Mouse (Mus musculus) hindbrain, embryonic 16.5 days (tissue): ENCODE results near the gene Fam133b. TPM values are rescaled to one million over a fixed set of nuclear protein-coding genes. Genes with fewer than 3 reads are reported as not detected.

Experiments used
- ATAC-seq: fragments of 200-750 bp; cut with Nextera tagmentation; 2 replicates; pipeline ENCODE4 v1.8.0; 2017; ENCODE audit warnings: moderate TSS enrichment, moderate library complexity
- H3K27ac ChIP-seq: fragments of 300-500 bp; sonication (generic); 2 replicates; pipeline ENCODE4 v1.5.1; 2014; ENCODE audit warnings: low read depth, mild to moderate bottlenecking, control low read depth, low read length, moderate library complexity
- H3K27me3 ChIP-seq: fragments of 300-500 bp; sonication (generic); replicated peaks from 2 replicates; pipeline ENCODE4 v1.6.1; 2014; ENCODE audit warnings: low read length; ENCODE audit not compliant: control insufficient read depth, insufficient read depth
- H3K36me3 ChIP-seq: fragments of 300-500 bp; sonication (generic); 2 replicates; pipeline ENCODE4 v1.6.1; 2014; ENCODE audit warnings: mild to moderate bottlenecking, low read length, moderate library complexity, mixed read lengths; ENCODE audit not compliant: control insufficient read depth, insufficient read depth
- H3K4me1 ChIP-seq: fragments of 300-500 bp; sonication (generic); 2 replicates; pipeline ENCODE4 v1.6.1; 2014; ENCODE audit warnings: low read depth, low read length; ENCODE audit not compliant: control insufficient read depth, insufficient read depth
- H3K4me2 ChIP-seq: fragments of 300-500 bp; sonication (generic); 2 replicates; pipeline ENCODE4 v1.6.1; 2014; ENCODE audit warnings: mild to moderate bottlenecking, low read length, control low read depth, moderate library complexity
- H3K4me3 ChIP-seq: fragments of 300-500 bp; sonication (generic); 2 replicates; pipeline ENCODE4 v1.5.1; 2014; ENCODE audit warnings: mild to moderate bottlenecking, low read length, control low read depth, moderate library complexity
- H3K9ac ChIP-seq: fragments of 300-500 bp; sonication (generic); 2 replicates; pipeline ENCODE4 v1.6.1; 2014; ENCODE audit warnings: low read depth, mild to moderate bottlenecking, control low read depth, low read length, moderate library complexity
- H3K9me3 ChIP-seq: fragments of 300-500 bp; sonication (generic); 2 replicates; pipeline ENCODE4 v1.6.1; 2014; ENCODE audit warnings: mild to moderate bottlenecking, low read length, moderate library complexity; ENCODE audit not compliant: control insufficient read depth
- WGBS: fragments of 180-500 bp; shearing (Covaris S2); extraction: QIAGEN DNeasy Blood & Tissue Kit; methylation state at CpG from one replicate; pipeline ENCODE4 v1.1.7; 2014; 5-methylcytosine and 5-hydroxymethylcytosine counted together
- polyA plus RNA-seq: library from polyadenylated mRNA; unstranded; fragments of >200 nt; fragmentation: Nextera tagmentation; extraction: Ambion mirVana; gene quantifications from 2 replicates; pipeline ENCODE4 v1.2.1, GENCODE M21; 2015

Fam133b gene
- polyA plus RNA-seq, 1 experiment from 2014 or later = 17.9 TPM

DNA sequence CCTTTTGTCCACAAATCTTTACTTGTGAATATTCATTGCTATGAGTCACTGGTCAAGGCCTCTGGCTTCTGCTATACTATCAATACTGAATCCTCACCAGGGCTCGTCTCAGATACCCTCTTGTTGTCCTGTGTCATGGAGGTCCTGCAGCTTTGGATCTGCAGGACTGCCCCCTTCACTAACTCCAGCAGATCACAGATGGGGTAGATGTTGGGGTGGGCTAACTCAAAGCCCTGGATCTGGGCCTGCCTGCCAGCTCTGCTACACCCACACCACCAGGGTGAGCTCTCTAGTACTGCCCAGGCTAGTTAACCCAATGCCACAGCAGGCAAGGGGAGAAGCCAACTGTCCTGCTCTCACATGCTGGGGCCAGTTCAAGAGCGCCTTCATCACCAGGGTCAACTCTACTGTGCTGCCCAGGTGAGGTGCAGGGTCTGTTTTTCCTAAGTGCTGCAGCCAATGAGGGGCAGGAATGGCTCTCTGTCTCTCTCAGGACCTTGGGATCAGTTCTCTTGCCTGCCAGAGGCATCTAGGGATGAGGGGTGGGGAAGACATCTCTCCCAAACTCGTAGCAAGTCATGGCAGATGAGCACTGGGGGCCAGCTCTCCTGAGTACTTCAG, 6.9 kb upstream of the Fam133b start:
- ATAC-seq = no peak
- Histone ChIP-seq H3K4me1 (no peaks in the 10 kb centered on the region), H3K9ac (no peak overlapping the region), H3K27me3 (no peaks in the 10 kb centered on the region), H3K4me2 (no peak overlapping the region), H3K27ac (no peak overlapping the region), H3K4me3 (no peak overlapping the region), H3K9me3 (no peaks in the 10 kb centered on the region), H3K36me3 (no peaks in the 10 kb centered on the region)
- 64% methylated on average over 3 of the region's 3 CpGs for WGBS

DNA sequence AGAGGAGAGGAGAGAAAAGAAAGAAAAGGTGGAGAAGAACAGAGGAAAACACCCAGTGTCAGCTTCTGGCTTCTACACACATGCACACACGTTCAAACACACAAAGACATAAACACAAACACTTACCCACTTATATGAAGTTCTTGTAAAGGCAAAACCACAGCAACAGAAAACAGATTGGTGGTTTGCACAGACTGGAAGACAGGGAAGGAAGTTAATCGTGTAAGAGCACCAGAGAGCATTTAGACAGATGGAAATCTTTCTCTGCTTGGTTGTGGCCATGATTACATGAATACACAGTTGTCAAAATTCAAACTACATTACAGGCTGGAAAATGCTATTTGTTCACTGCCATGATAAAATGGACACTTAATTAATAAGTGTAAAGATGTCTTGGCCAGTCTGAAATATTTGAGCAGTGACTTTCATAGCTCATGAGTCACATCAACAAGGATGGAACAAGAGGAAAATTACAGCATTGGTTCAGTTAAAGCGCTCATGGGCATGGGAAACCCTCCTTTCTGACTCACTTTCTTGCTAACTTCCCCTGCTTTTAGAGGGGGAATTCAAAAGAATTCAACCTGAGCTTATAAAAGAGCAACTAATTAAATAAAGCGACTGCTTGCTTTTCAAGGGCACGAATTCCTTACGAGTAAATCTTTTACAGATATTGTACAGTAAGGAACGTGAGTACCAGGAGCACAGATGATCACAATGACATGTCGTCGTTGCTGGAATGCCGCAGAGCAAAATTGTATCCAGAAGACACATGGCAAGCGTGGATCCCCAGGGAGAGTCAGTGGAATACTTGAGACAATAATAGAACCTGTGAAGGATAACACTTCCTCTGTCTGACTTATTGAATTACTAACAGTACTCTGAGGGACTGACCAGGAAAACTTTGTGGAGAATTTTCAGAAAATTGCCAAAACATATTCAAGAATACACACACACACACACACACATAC, 4.8 kb upstream of the Fam133b start:
- no peaks in the 10 kb centered on the region for H3K27me3 ChIP-seq
- WGBS = 69% methylated on average over 11 of the region's 11 CpGs
- no peak overlapping the region for H3K9ac ChIP-seq
- no peak overlapping the region for H3K4me2 ChIP-seq
- H3K4me3 ChIP-seq = no peak overlapping the region
- no peaks in the 10 kb centered on the region for H3K36me3 ChIP-seq
- H3K27ac ChIP-seq = no peak overlapping the region
- no peaks in the 10 kb centered on the region for H3K4me1 ChIP-seq
- ATAC-seq = no peak
- H3K9me3 ChIP-seq = no peaks in the 10 kb centered on the region

DNA sequence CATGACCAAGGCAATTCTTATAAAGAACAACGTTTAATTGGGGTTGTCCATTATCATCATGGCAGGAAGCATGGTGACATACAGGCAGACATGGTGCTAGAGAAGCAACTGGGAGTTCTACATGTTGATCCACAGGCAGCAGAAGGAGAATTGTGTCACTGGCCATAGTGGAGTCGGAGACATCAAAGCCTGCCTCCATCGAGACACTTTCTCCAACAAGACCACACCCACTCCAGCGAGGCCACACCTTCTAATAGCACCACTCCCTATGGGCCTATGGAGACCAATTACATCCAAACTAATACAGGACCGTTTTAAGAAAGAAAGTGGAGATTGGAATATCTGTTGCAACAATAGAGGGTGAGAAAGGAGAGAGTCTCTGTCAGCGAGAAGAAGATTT, 1.8 kb upstream of the Fam133b start:
- WGBS = 85% methylated on average over 6 of the region's 6 CpGs
- no peak for ATAC-seq
- no peaks in the 10 kb centered on the region for H3K9me3 ChIP-seq
- no peak overlapping the region for H3K4me3 ChIP-seq
- H3K9ac ChIP-seq = no peak overlapping the region
- H3K27me3 ChIP-seq = no peaks in the 10 kb centered on the region
- peaks cover 14% of the 10 kb centered on the region for H3K4me1 ChIP-seq
- no peaks in the 10 kb centered on the region for H3K36me3 ChIP-seq
- H3K27ac ChIP-seq = no peak overlapping the region
- no peak overlapping the region for H3K4me2 ChIP-seq

DNA sequence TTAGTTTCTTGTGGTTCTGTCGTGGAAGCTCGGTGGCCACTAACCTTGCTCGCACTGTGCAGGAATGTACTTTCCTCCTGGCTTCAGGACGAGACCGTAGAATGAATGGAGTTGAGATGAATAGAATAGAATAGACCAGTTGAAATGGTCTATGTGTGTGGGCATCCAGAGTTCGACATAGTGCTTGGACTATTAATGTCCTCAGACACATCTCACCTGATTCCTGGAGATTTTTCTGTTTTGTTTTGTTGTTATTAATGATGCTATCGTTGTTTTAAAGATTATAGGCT, 792 bp downstream of the Fam133b start:
- WGBS = 6% methylated on average over 7 of the region's 7 CpGs
- Histone ChIP-seq H3K4me1 (peaks cover 14% of the 10 kb centered on the region), H3K27ac (no peak overlapping the region; the same call in 1 of the 2 replicates), H3K9ac (peak overlapping the region; percentile 82), H3K36me3 (no peaks in the 10 kb centered on the region), H3K27me3 (no peaks in the 10 kb centered on the region), H3K4me2 (peak overlapping the region; percentile 81), H3K4me3 (peak overlapping the region; percentile 97), H3K9me3 (no peaks in the 10 kb centered on the region)
- ATAC-seq = peak; percentile 22; the same call in 1 of the 2 replicates

DNA sequence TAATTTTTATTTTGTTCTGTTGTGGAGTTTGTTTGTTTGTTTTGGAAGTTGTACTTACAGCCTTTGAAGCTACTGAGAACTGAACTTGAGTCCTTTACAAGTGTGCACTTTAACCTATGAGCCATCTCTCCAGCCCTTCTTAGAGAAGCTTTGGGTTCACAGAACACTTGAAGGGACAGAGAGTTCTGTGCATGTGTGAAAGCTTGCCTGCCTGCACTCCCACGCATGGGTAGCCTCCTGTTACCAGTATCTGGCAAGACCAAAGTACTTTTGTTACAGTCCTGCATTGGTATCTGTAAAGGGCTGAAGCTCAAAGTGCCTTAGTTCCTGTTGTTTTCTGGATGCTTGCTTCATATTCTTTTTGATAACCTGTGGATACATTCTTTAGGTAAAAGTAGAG, 2.6 kb downstream of the Fam133b start:
- no peak overlapping the region for H3K4me2 ChIP-seq
- no peaks in the 10 kb centered on the region for H3K36me3 ChIP-seq
- no peak overlapping the region for H3K27ac ChIP-seq
- H3K9ac ChIP-seq = no peak overlapping the region
- no peaks in the 10 kb centered on the region for H3K27me3 ChIP-seq
- WGBS = 86% methylated on average over 1 of the region's 1 CpGs
- peaks cover 14% of the 10 kb centered on the region for H3K4me1 ChIP-seq
- no peaks in the 10 kb centered on the region for H3K9me3 ChIP-seq
- no peak for ATAC-seq
- no peak overlapping the region for H3K4me3 ChIP-seq

DNA sequence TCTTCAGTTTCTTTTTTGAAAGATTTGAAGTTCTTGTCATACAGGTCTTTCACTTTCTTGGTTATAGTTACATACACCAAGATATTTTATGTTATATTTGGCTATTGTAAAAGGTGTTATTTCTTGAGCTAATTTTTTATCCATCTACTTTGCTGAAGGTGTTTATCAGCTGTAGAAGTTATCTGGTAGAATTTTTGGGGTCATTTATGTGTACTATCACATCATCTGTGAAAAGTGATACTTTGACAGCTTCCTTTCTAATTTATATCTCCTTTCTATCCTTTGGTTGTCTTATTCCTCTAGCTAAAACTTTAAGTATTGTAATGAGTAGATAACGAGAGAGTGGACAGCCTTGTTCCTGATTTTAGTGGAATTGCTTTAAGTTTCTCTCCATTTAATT, 7.8 kb downstream of the Fam133b start:
- Histone ChIP-seq H3K27ac (no peak overlapping the region), H3K9me3 (no peaks in the 10 kb centered on the region), H3K4me3 (no peak overlapping the region), H3K27me3 (no peaks in the 10 kb centered on the region), H3K4me2 (no peak overlapping the region), H3K9ac (no peak overlapping the region), H3K36me3 (peaks cover 8% of the 10 kb centered on the region; the same call in 1 of the 2 replicates), H3K4me1 (no peaks in the 10 kb centered on the region)
- ATAC-seq = no peak
- 97% methylated on average over 1 of the region's 1 CpGs for WGBS

DNA sequence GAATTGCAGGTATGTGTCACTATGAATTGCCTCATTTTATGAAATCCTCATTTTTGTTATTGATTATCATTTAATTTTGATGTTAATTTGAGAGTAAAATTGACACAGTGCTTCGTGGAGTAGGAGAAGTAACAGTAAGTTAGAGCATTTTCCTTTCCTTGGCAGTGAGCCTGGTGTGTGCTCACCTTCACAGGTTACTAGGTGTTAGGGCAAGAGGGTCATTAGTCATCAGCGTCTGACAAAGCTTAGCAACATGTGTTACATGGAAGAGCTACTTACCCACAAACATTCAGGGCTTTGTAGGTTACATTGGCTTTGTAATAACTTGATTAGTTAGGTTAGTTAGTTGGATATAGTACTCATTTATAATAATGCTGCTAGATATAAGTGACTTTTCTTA, 10.6 kb downstream of the Fam133b start:
- Histone ChIP-seq H3K9me3 (no peaks in the 10 kb centered on the region), H3K27ac (no peak overlapping the region), H3K27me3 (no peaks in the 10 kb centered on the region), H3K4me3 (no peak overlapping the region), H3K4me1 (no peaks in the 10 kb centered on the region), H3K4me2 (no peak overlapping the region), H3K9ac (no peak overlapping the region), H3K36me3 (peaks cover 10% of the 10 kb centered on the region; the same call in 1 of the 2 replicates)
- WGBS = 94% methylated on average over 2 of the region's 2 CpGs
- ATAC-seq = no peak; the same call in 1 of the 2 replicates

DNA sequence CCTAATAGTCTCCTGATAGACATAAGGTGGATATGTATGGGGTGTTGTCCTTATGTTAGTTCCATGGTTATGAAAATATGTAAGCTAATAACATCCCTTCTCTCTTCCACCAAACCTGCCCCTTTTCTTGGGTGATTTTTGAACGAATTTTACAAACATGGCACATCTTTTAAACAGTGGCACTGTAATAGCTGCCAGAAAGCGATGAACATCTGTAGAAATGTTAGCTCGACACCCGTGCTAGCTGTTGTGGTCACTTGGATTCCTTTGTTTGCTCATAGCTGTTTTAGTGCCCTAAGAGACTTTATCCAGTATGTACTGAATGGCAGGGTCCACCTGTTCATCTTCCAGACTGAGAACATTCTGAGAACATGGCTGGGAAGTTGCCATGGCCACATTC, 27.6 kb downstream of the Fam133b start, which contains the start of gene 1700109H08Rik:
Gene 1700109H08Rik, plus strand, starts transcription at position 301 of the 400 bp plus-strand sequence.
- Histone ChIP-seq H3K27me3 (no peaks in the 10 kb centered on the region), H3K4me2 (no peak within 1 kb of the TSS), H3K4me1 (no peaks in the 10 kb centered on the region), H3K9me3 (peaks cover 3% of the 10 kb centered on the region; the same call in 1 of the 2 replicates), H3K4me3 (no peak within 1 kb of the TSS), H3K36me3 (peaks cover 45% of the 10 kb centered on the region), H3K27ac (no peak within 1 kb of the TSS), H3K9ac (no peak within 1 kb of the TSS)
- WGBS = 98% methylated on average over 4 of the region's 4 CpGs
- no peak for ATAC-seq

DNA sequence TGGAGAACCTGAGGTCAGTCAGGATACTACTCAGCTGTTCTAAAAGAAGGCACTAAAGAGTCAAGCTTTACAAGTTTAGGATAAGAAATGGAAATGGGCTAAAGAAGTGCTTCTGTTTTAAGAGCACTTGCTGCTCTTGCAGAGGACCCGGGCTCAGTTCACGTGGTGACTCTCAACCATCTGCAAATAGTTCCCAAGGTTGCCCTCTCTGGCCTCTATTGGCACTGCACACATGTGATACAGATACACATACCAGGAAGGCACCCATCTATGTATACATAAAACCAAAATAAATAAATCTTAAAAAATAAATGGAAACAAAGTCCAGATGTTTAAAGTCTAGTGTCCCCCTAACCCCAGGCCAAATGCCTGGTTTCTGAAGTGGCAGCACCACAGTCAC, 31.2 kb downstream of the Fam133b start:
- no peak overlapping the region for H3K9ac ChIP-seq

More for the DNA sequence above, 31.2 kb downstream of the Fam133b start:
- Histone ChIP-seq H3K4me3 (no peak overlapping the region), H3K27ac (no peak overlapping the region), H3K4me1 (no peaks in the 10 kb centered on the region), H3K36me3 (peaks cover 71% of the 10 kb centered on the region), H3K4me2 (no peak overlapping the region), H3K9me3 (peaks cover 3% of the 10 kb centered on the region; the same call in 1 of the 2 replicates), H3K27me3 (no peaks in the 10 kb centered on the region)
- 95% methylated on average over 2 of the region's 2 CpGs for WGBS
- ATAC-seq = no peak
